Mouse (Mus musculus): ENCODE measurements around the gene Ptpn7. TPM values are rescaled to one million over a fixed set of nuclear protein-coding genes. Genes with fewer than 3 reads are reported as not detected.
"Not testable (repeated sequence)": the region's sequence is repeated elsewhere in the genome, so short reads cannot be mapped to it uniquely, and the experiment has no call there.

Ptpn7 gene
- total RNA-seq, 2 experiments from 2014 or later, result 0.35 to 0.59 TPM

DNA sequence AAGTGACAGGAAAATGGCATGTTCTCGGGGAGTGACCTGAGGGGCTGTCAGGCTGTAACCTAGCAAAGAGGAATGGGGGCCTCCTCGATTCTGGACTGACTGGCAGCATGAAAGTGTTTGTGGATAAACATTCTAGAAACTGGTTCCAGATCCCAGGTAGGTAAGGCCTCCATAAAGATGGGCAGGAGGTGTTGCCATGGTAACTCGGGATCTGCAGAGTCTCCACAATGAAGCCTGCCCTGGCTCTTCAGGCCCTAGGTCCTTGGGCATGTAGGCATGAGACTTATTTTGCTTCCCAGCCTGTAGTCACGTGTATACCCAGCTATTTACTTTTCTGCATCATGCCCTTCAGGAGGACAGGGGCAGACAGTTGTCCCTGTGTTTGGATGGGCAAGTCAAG lies 48.8 kb downstream of the Ptpn7 start:
- intact Hi-C loops (cut with DNase I), result no loop called here

GRCm38 (mm10) chr1:135181880-135182623 lies 49.6 kb downstream of the Ptpn7 start:
- intact Hi-C loops (cut with DNase I), result no loop called here
- no peak for DNase-seq (ENCODE audit: low spot score in 2 of 2)

More for the DNA sequence above, 48.8 kb downstream of the Ptpn7 start:
- no peak for DNase-seq (ENCODE audit: low spot score in 2 of 2)

GRCm38 (mm10) chr1:135182975-135183374 lies 50.5 kb downstream of the Ptpn7 start:
- intact Hi-C loops (cut with DNase I), result no loop called here

DNA sequence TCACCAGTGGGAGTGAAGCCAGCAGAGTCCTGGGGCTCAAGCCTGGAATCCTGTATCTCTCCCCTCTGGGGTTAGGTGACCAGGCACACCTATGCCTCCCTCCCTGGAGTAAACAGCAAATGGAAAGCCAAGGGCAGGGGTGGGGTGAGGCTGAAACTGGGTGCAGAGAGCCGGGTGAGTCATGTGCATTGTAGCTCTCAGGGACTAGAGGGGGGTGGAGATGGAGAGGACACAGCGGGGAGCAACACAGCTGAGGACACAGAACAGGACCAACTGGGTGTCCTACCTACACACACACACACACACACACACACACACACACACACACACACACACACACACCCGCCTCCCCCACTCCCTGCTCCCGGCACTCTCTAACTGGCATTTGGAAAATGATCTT lies 50.9 kb downstream of the Ptpn7 start:
- no peak for DNase-seq (ENCODE audit: low spot score in 2 of 2)
- intact Hi-C loops (cut with DNase I), result no loop called here

More at GRCm38 (mm10) chr1:135182975-135183374, 50.5 kb downstream of the Ptpn7 start:
- DNase-seq (ENCODE audit: low spot score in 2 of 2), result no peak

- intact Hi-C loops (cut with DNase I), result no loop called here
- no peak for DNase-seq (ENCODE audit: low spot score in 2 of 2)
These were observed 51.6 kb downstream of the Ptpn7 start for GRCm38 (mm10) chr1:135183941-135184570.

DNA sequence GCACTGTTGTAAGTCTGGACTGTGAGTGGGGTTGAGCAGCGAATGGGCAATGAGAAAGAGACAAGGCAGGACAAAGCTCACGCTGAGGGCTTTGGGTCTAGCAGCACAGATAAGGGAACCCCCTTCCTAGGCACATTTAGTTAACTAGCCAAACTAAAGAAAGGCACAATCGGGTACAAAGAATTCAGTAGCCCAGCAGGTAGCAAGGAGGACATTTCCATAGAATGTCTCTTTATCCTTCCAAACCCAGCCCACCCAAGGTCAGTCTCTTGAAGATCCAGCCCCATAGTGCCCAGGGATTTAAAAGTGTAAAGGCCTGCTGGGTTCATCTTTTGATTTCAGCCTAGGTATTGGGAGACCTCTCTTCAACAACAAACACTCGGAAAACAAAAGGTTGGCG lies 53.4 kb downstream of the Ptpn7 start:
- intact Hi-C loops (cut with DNase I), result no loop called here
- DNase-seq (ENCODE audit: low spot score in 2 of 2), result no peak

DNA sequence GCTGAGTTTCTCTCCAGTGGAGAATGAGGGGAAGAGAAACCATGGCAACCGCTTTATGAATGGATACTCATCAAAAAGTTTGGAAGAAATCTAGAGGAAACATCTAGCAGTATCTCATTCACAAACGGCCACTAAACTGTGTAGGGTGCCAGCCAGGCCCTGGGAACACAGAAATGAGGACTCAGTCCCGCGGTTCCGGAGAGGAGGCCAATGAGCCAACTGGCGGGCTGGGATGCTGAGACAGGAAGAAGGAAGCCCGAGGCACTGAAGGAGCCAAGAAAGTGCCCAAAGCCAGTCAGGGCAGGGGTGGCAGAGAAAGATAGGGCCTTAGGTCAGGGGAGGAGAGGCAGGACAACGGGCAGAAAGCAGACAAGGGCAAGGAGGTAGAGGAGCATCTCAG lies 53.9 kb downstream of the Ptpn7 start:
- intact Hi-C loops (cut with DNase I), result no loop called here
- DNase-seq (ENCODE audit: low spot score in 2 of 2), result no peak

GRCm38 (mm10) chr1:135187016-135187415 lies 54.5 kb downstream of the Ptpn7 start:
- DNase-seq (ENCODE audit: low spot score in 2 of 2); intact Hi-C loops (cut with DNase I): not testable (repeated sequence)

DNA sequence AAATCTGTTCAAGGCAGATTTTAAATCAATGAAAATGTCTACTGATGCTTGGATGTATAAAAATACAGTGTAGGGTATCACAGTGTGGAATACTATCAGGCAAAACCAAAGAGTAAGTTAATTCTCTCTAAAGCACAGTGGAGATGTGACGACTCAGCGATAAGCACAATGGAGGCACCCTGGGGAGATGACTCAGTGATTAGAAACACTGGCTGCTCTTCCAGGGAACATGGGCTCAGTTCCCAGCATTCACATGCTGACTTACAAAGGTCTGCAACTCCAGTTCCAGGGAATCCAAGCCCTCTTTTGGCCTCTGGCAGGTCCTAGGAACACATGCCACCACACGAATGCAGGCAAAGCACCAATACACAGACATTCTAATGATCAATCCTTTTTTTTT lies 55.7 kb downstream of the Ptpn7 start:
- DNase-seq (ENCODE audit: low spot score in 2 of 2), result no peak
- intact Hi-C loops (cut with DNase I), result no loop called here

GRCm38 (mm10) chr1:135189186-135189585 lies 56.7 kb downstream of the Ptpn7 start:
- intact Hi-C loops (cut with DNase I), result no loop called here
- no peak for DNase-seq (ENCODE audit: low spot score in 2 of 2)

DNA sequence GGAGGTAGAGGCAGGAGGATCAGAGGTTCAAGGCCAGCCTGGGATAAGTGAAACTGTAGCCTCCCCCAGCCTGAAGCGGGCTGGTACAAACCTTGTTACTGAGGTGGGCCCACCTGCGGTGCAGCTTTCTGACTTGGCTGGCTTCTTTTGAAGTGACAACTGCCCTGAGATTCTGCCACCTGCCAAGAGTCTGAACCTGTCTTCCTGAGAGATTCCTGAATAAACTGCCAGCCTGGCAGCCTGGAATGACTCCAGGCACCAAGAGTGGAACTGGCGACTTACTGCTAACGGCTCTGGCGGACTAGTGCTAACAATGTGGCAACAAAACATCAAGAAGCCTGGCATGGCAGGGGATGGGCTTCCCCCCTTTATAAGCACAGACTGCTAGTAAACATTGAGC lies 61.8 kb downstream of the Ptpn7 start:
- DNase-seq (ENCODE audit: low spot score in 2 of 2); intact Hi-C loops (cut with DNase I): not testable (repeated sequence)

Other genes with a start within 250 kb of the Ptpn7 start
- 10 to 100 TPM; 75.6 to 88.7 TPM for gene Ppp1r12b, start 176.8 kb upstream of the Ptpn7 start, total RNA-seq (2021)
- gene Ube2t, start 170.1 kb upstream of the Ptpn7 start, total RNA-seq (2021), result 1 to 10 TPM; 2.4 to 4.2 TPM
- 1 to 10 TPM; 1.6 to 1.7 TPM for gene Lgr6, start 27.4 kb upstream of the Ptpn7 start, total RNA-seq (2021)
- 100 to 1,000 TPM; 252 to 292 TPM for gene Arl8a, start 14.1 kb downstream of the Ptpn7 start, total RNA-seq (2021)
- 100 to 1,000 TPM; 173 to 208 TPM for gene Gpr37l1, start 35.0 kb downstream of the Ptpn7 start, total RNA-seq (2021)
- gene Elf3, start 125.9 kb downstream of the Ptpn7 start, total RNA-seq (2021), result not detected
- 10 to 100 TPM; 48.2 to 64.4 TPM for gene Rnpep, start 151.4 kb downstream of the Ptpn7 start, total RNA-seq (2021)
- gene Timm17a, start 181.1 kb downstream of the Ptpn7 start, total RNA-seq (2021), result 100 to 1,000 TPM; 148 to 171 TPM
- gene Lmod1, start 192.1 kb downstream of the Ptpn7 start, total RNA-seq (2021), result under 1 TPM; 0.59 to 0.95 TPM
- gene Shisa4, start 242.5 kb downstream of the Ptpn7 start, total RNA-seq (2021), result 100 to 1,000 TPM; 170 to 221 TPM